Comparison of ENCODE assay signal across 14 mouse cellular contexts in the genomic region with DNA sequence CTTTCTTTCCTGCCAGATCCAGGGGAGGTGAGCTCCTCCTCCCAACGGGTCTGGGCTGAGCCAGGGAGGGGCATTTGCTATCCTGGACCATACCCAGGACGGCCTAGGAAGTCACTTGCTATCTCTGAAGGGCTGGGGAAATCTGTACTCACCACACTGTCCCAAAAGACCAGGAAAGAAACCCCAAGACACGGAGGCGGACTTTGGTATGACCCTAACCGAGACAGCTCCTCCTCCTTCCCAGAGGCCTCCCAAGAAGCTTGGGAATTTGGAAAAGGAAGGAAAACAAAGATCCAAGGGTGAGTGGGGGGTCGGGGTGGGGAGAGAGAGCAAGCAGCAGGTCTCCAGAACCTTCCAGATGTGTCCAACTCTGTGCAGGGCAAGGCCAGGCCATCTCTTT. TPM values are rescaled to one million over a fixed set of nuclear protein-coding genes. Genes with fewer than 3 reads are reported as not detected.
A peak's percentile ranks its signal among the peaks of the same experiment; 100 is the strongest.
DNase-seq lines count a peak whose midpoint lies in the region; ATAC-seq lines count a peak whose summit lies in the region.
"Had no signal": no experiment of that assay in that cellular context is flagged by ENCODE, and none has a peak within 500 bp of the region (broad histone marks: within the 10 kb centered on the region; RNA-seq: fewer than 3 reads in every experiment).

No protein-coding gene starts in this region.

- H3K36me3 ChIP-seq in heart, embryonic 10.5 days: no peaks in the 10 kb centered on the region
- H3K36me3 ChIP-seq in lung, embryonic 16.5 days (ENCODE audit: control insufficient read depth, insufficient read depth, low read length): no peaks in the 10 kb centered on the region
- H3K36me3 ChIP-seq in kidney, embryonic 16.5 days (ENCODE audit: insufficient read depth, low read length): no peaks in the 10 kb centered on the region
- H3K36me3 ChIP-seq in stomach, embryonic 15.5 days: no peaks in the 10 kb centered on the region
- H3K36me3 ChIP-seq: liver, embryonic 15.5 days had no signal

- ATAC-seq in lung, embryonic 16.5 days (ENCODE audit: low read depth): no peak
- no peak for ATAC-seq in kidney, embryonic 16.5 days (ENCODE audit: low FRiP score, low TSS enrichment)
- ATAC-seq in stomach, embryonic 15.5 days (ENCODE audit: insufficient read depth, low FRiP score, low read depth): no peak

- no peaks in the 10 kb centered on the region for H3K9me3 ChIP-seq in heart, embryonic 10.5 days
- no peaks in the 10 kb centered on the region for H3K9me3 ChIP-seq in lung, embryonic 16.5 days (ENCODE audit: control insufficient read depth, low read length)
- no peaks in the 10 kb centered on the region for H3K9me3 ChIP-seq in kidney, embryonic 16.5 days (ENCODE audit: low read length)
- H3K9me3 ChIP-seq in stomach, embryonic 15.5 days: no peaks in the 10 kb centered on the region
- H3K9me3 ChIP-seq: liver, embryonic 15.5 days had no signal

- H3K27ac ChIP-seq in heart, embryonic 10.5 days: peak overlapping the region; percentile 31; the same call in 1 of the 2 replicates
- no peak overlapping the region for H3K27ac ChIP-seq in lung, embryonic 16.5 days (ENCODE audit: low read length)
- 0 out of 2 replicates have a peak overlapping the region, but pooled peaks have one; percentile 19 for H3K27ac ChIP-seq in kidney, embryonic 16.5 days (ENCODE audit: low read length)
- H3K27ac ChIP-seq in stomach, embryonic 15.5 days: peak overlapping the region; percentile 44; the same call in 1 of the 2 replicates
- H3K27ac ChIP-seq: heart, adult 2 months; liver, embryonic 15.5 days had no signal

- H3K4me2 ChIP-seq in lung, embryonic 16.5 days (ENCODE audit: low read depth, low read length): 0 out of 2 replicates have a peak overlapping the region, but pooled peaks have one; percentile 0
- peak overlapping the region; percentile 15 for H3K4me2 ChIP-seq in kidney, embryonic 16.5 days (replicated peaks; ENCODE audit: low read depth, low read length)
- H3K4me2 ChIP-seq in stomach, embryonic 15.5 days: peak overlapping the region; percentile 19; the same call in 1 of the 2 replicates
- H3K4me2 ChIP-seq: liver, embryonic 15.5 days had no signal

- H3K4me3 ChIP-seq in heart, embryonic 10.5 days: peak overlapping the region; percentile 20; the same call in 1 of the 2 replicates
- H3K4me3 ChIP-seq in lung, embryonic 16.5 days (ENCODE audit: low read length): no peak overlapping the region
- no peak overlapping the region for H3K4me3 ChIP-seq in kidney, embryonic 16.5 days (ENCODE audit: low read length)
- no peak overlapping the region for H3K4me3 ChIP-seq in stomach, embryonic 15.5 days (replicated peaks)
- H3K4me3 ChIP-seq: heart, adult 2 months; liver, embryonic 15.5 days had no signal

- WGBS in heart, embryonic 10.5 days: 12% methylated on average over 6 of the region's 6 CpGs
- WGBS in lung, embryonic 16.5 days: 12% methylated on average over 6 of the region's 6 CpGs
- WGBS in kidney, embryonic 16.5 days: 22% methylated on average over 6 of the region's 6 CpGs
- WGBS in stomach, embryonic 15.5 days: 25% methylated on average over 6 of the region's 6 CpGs

- DNase-seq in heart, embryonic 10.5 days (ENCODE audit: low spot score): no peak
- DNase-seq in heart, adult 18-20 months: no peak
- no peak for DNase-seq in lung, adult 18-20 months
- no peak for DNase-seq in adrenal gland, postnatal 4 days (ENCODE audit: low spot score in 2 of 2)
- DNase-seq in cerebellum, adult 9-10 months: no peak
- DNase-seq: adrenal gland, postnatal 14 days; cerebellum, adult 2 months; heart, adult 2 months; heart, postnatal 4 days; right cerebral cortex, postnatal 14 days had no signal

- peaks cover 45% of the 10 kb centered on the region for H3K27me3 ChIP-seq in heart, embryonic 10.5 days (ENCODE audit: insufficient read depth, poor library complexity, severe bottlenecking)
- H3K27me3 ChIP-seq in lung, embryonic 16.5 days (ENCODE audit: control insufficient read depth, insufficient read depth, low read depth, low read length): no peaks in the 10 kb centered on the region
- no peaks in the 10 kb centered on the region for H3K27me3 ChIP-seq in kidney, embryonic 16.5 days (ENCODE audit: insufficient read depth, low read length)
- H3K27me3 ChIP-seq in stomach, embryonic 15.5 days (replicated peaks): no peaks in the 10 kb centered on the region

- H3K4me1 ChIP-seq in heart, embryonic 10.5 days: peaks cover 43% of the 10 kb centered on the region
- H3K4me1 ChIP-seq in lung, embryonic 16.5 days (replicated peaks; ENCODE audit: control insufficient read depth, insufficient read depth, low read length): peaks cover 24% of the 10 kb centered on the region
- peaks cover 32% of the 10 kb centered on the region for H3K4me1 ChIP-seq in kidney, embryonic 16.5 days (ENCODE audit: insufficient read depth, low read length)
- peaks cover 28% of the 10 kb centered on the region for H3K4me1 ChIP-seq in stomach, embryonic 15.5 days

- no peak overlapping the region for H3K9ac ChIP-seq in lung, embryonic 16.5 days (ENCODE audit: low read length)
- no peak overlapping the region for H3K9ac ChIP-seq in kidney, embryonic 16.5 days (replicated peaks; ENCODE audit: low read length)
- no peak overlapping the region for H3K9ac ChIP-seq in stomach, embryonic 15.5 days
- H3K9ac ChIP-seq: liver, embryonic 15.5 days had no signal

RNA-seq across cellular contexts. Expression of a gene that starts 1.7 kb away (rescaled TPM):
- polyA plus RNA-seq in heart, embryonic 10.5 days (2016; fragmentation: Nextera tagmentation; extraction: Ambion mirVana): 1.1 and 2.8 TPM in 2 replicates
- 1 to 10 TPM; 4.3 to 5.2 TPM for total RNA-seq in heart, adult 18-20 months (2021)
- 3.9 and 4.3 TPM in 2 replicates for polyA plus RNA-seq in lung, embryonic 16.5 days (2015; fragmentation: Nextera tagmentation; extraction: Ambion mirVana)
- polyA plus RNA-seq in kidney, embryonic 16.5 days (2015; fragmentation: Nextera tagmentation; extraction: Ambion mirVana): 9.4 and 9.5 TPM in 2 replicates
- 9.6 and 10.6 TPM in 2 replicates for polyA plus RNA-seq in stomach, embryonic 15.5 days (2015; fragmentation: Nextera tagmentation; extraction: Ambion mirVana)
- total RNA-seq in adrenal gland, postnatal 4 days (2021): 10 to 100 TPM; 12.4 to 15.4 TPM

RNA-seq across cellular contexts. Expression of a gene that starts 38.9 kb away (rescaled TPM):
- 34.2 and 38.1 TPM in 2 replicates for polyA plus RNA-seq in heart, embryonic 10.5 days (2016; fragmentation: Nextera tagmentation; extraction: Ambion mirVana)
- total RNA-seq in heart, adult 18-20 months (2021): 10 to 100 TPM; 14.8 to 18.4 TPM
- polyA plus RNA-seq in lung, embryonic 16.5 days (2015; fragmentation: Nextera tagmentation; extraction: Ambion mirVana): 31.5 and 33.5 TPM in 2 replicates
- 44.1 and 44.7 TPM in 2 replicates for polyA plus RNA-seq in kidney, embryonic 16.5 days (2015; fragmentation: Nextera tagmentation; extraction: Ambion mirVana)
- polyA plus RNA-seq in stomach, embryonic 15.5 days (2015; fragmentation: Nextera tagmentation; extraction: Ambion mirVana): 29.5 and 33.2 TPM in 2 replicates
- total RNA-seq in adrenal gland, postnatal 4 days (2021): 10 to 100 TPM; 37.6 to 37.8 TPM
